27 mouse cellular contexts compared by ENCODE assay signal in the genomic region with DNA sequence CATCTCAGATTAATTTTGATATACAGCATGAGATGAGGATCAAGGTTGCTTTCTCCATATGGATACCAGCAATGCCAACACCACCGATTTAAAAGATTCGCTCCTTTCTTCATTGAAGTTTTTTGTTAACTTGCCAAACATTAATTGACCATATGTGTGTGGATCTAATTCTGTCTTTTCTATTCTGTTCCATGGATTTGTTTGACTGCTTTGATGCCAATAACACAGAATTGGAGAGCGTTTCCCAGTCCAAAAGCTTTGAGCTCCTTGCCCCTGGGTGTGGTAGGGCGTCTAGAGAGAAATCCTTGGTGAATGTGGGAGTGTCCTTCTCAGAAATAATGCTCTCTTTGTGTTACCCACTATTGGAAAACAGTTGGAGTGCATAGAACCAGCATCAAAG.
"Had no signal": no experiment of that assay in that cellular context is flagged by ENCODE, and none has a peak within 500 bp of the region (broad histone marks: within the 10 kb centered on the region; RNA-seq: fewer than 3 reads in every experiment).

No protein-coding gene starts in this region.

- H3K4me2 ChIP-seq: heart, embryonic 12.5 days; hindbrain, embryonic 12.5 days; hindbrain, embryonic 14.5 days; intestine, embryonic 15.5 days; limb, embryonic 12.5 days; liver, embryonic 11.5 days; liver, embryonic 13.5 days had no signal

- H3K4me1 ChIP-seq: heart, embryonic 10.5 days; heart, embryonic 12.5 days; hindbrain, embryonic 10.5 days; hindbrain, embryonic 12.5 days; intestine, embryonic 15.5 days; limb, embryonic 10.5 days; limb, embryonic 12.5 days; liver, embryonic 13.5 days had no signal

- H3K27ac ChIP-seq: gastrocnemius, adult 2 months; heart, embryonic 10.5 days; hindbrain, embryonic 10.5 days; hindbrain, embryonic 12.5 days; hindbrain, embryonic 14.5 days; intestine, embryonic 15.5 days; layer of hippocampus, adult 2 months; left cerebral cortex, adult 2 months; limb, embryonic 10.5 days; limb, embryonic 12.5 days; liver, embryonic 13.5 days had no signal

- H3K4me3 ChIP-seq: gastrocnemius, adult 2 months; heart, embryonic 10.5 days; heart, embryonic 12.5 days; hindbrain, embryonic 10.5 days; hindbrain, embryonic 12.5 days; intestine, embryonic 15.5 days; layer of hippocampus, adult 2 months; left cerebral cortex, adult 2 months; limb, embryonic 10.5 days; limb, embryonic 12.5 days; liver, embryonic 13.5 days had no signal

- H3K36me3 ChIP-seq: heart, embryonic 10.5 days; heart, embryonic 12.5 days; hindbrain, embryonic 10.5 days; hindbrain, embryonic 12.5 days; intestine, embryonic 15.5 days; limb, embryonic 10.5 days; limb, embryonic 12.5 days; liver, embryonic 13.5 days had no signal

- ATAC-seq: hindbrain, embryonic 16.5 days; inflammation-experienced regulatory T-cells, adult 6 months; intestine, embryonic 15.5 days; intestine, postnatal 0 days had no signal

- DNase-seq: gastrocnemius, adult 2 months; gastrocnemius, postnatal 10 days; gastrocnemius, postnatal 25 days; heart, adult 18-20 months; heart, postnatal 10 days; heart, postnatal 4 days; kidney, adult 18-20 months; kidney, adult 8-10 months; kidney, postnatal 10 days; kidney, postnatal 25 days; kidney, postnatal 4 days; liver; liver, embryonic 13.5 days had no signal

- H3K9me3 ChIP-seq: heart, embryonic 10.5 days; heart, embryonic 12.5 days; hindbrain, embryonic 10.5 days; hindbrain, embryonic 12.5 days; intestine, embryonic 15.5 days; limb, embryonic 10.5 days; limb, embryonic 12.5 days; liver, embryonic 13.5 days had no signal

- H3K9ac ChIP-seq: heart, embryonic 12.5 days; hindbrain, embryonic 12.5 days; hindbrain, embryonic 14.5 days; intestine, embryonic 15.5 days; limb, embryonic 12.5 days; liver, embryonic 13.5 days had no signal

- H3K27me3 ChIP-seq: heart, embryonic 12.5 days; hindbrain, embryonic 12.5 days; intestine, embryonic 15.5 days; limb, embryonic 12.5 days; liver, embryonic 13.5 days had no signal
